Mouse (Mus musculus) hindbrain, postnatal 0 days (tissue): Measurements from ENCODE around the gene Tfap2c. TPM values are rescaled to one million over a fixed set of nuclear protein-coding genes. Genes with fewer than 3 reads are reported as not detected.

Experiments used
- ATAC-seq: fragments of 200-750 bp; cut with Nextera tagmentation; 2 replicates; pipeline ENCODE4 v1.8.0; 2017; ENCODE audit warnings: mild to moderate bottlenecking, moderate TSS enrichment, moderate library complexity
- DNase-seq: peaks from one replicate; pipeline ENCODE4 v3.0.0-alpha.2; 2015; ENCODE audit warnings: low spot score
- H3K27ac ChIP-seq: fragments of 300-500 bp; sonication (generic); 2 replicates; pipeline ENCODE4 v1.5.1; 2014; ENCODE audit warnings: mild to moderate bottlenecking
- H3K27me3 ChIP-seq: fragments of 300-500 bp; sonication (generic); 2 replicates; pipeline ENCODE4 v1.6.1; 2014; ENCODE audit warnings: low read length, mixed read lengths; ENCODE audit not compliant: insufficient read depth
- H3K36me3 ChIP-seq: fragments of 300-500 bp; sonication (generic); 2 replicates; pipeline ENCODE4 v1.6.1; 2014; ENCODE audit warnings: low read length, mixed read lengths; ENCODE audit not compliant: insufficient read depth
- H3K4me1 ChIP-seq: fragments of 300-500 bp; sonication (generic); 2 replicates; pipeline ENCODE4 v1.6.1; 2014; ENCODE audit warnings: antibody characterized with exemption, low read length, mixed read lengths; ENCODE audit not compliant: insufficient read depth
- H3K4me2 ChIP-seq: fragments of 300-500 bp; sonication (generic); 2 replicates; pipeline ENCODE4 v1.6.1; 2014; ENCODE audit warnings: low read depth, mild to moderate bottlenecking, low read length, moderate library complexity, mixed read lengths
- H3K4me3 ChIP-seq: fragments of 300-500 bp; sonication (generic); 2 replicates; pipeline ENCODE4 v1.5.1; 2014; ENCODE audit warnings: low read length
- H3K9ac ChIP-seq: fragments of 300-500 bp; sonication (generic); replicated peaks from 2 replicates; pipeline ENCODE4 v1.6.1; 2014; ENCODE audit warnings: mild to moderate bottlenecking, low read length, moderate library complexity, mixed read lengths
- H3K9me3 ChIP-seq: fragments of 300-500 bp; sonication (generic); 2 replicates; pipeline ENCODE4 v1.6.1; 2016; ENCODE audit warnings: low read length, mixed read lengths
- CTCF ChIP-seq: IDR thresholded peaks from 2 replicates; pipeline ENCODE4 v1.5.1; 2016; ENCODE audit warnings: antibody characterized with exemption, control low read depth, low read depth
- WGBS: fragments of 180-500 bp; shearing (Covaris S2); extraction: QIAGEN DNeasy Blood & Tissue Kit; methylation state at CpG from one replicate; pipeline ENCODE4 v1.1.7; 2014; 5-methylcytosine and 5-hydroxymethylcytosine counted together
- polyA plus RNA-seq: library from polyadenylated mRNA; unstranded; fragments of >200 nt; fragmentation: Nextera tagmentation; extraction: Ambion mirVana; gene quantifications from 2 replicates; pipeline ENCODE4 v1.2.1, GENCODE M21; 2015
- total RNA-seq: library from RNA; depleted of rRNA; stranded (reverse); fragments of >200 nt; gene quantifications from 2 replicates; pipeline ENCODE4 v1.2.3, GENCODE M21; 2014

Tfap2c gene
- total and polyA plus RNA-seq, 2 experiments from 2014 or later = 0.31 to 0.47 TPM

DNA sequence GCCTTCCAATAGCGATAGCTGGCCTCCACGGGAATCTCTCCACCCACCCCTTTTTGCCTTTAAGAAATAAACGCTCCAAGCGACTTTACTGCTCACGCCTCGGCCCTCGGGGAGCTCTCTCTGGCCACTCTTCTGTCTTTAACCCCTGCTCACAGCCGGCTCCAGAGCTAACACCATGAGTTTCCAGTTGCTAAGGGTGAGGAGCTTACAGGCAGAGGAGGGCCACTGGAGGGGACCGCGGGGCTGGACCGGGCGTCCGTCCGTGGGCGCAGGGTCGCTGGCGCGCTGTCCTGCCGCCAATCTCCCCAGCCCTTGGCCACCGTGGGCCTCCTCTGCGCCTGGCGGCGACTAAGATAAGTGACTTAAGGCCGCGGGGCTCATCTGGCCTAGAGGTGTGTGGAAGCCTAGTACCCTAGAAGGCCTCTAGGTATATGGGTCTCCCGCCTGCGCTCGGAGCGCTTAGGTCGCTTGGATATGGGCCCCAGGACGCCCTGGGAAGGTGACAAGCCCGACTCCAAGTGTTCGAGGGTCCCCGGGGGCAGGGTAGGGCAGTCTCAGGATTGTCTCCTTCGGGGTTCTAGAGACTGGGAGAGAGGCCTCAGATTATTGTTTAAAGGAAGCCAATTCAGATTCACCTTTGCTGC, 3.7 kb upstream of the Tfap2c start:
- Histone ChIP-seq H3K27ac (no peak overlapping the region), H3K4me3 (no peak overlapping the region), H3K4me1 (no peaks in the 10 kb centered on the region), H3K4me2 (no peak overlapping the region), H3K36me3 (no peaks in the 10 kb centered on the region), H3K9ac (no peak overlapping the region), H3K9me3 (no peaks in the 10 kb centered on the region), H3K27me3 (peaks cover 55% of the 10 kb centered on the region)
- TF ChIP-seq CTCF = no peak
- no peak for DNase-seq
- WGBS = 5% methylated on average over 35 of the region's 35 CpGs
- ATAC-seq = no peak

DNA sequence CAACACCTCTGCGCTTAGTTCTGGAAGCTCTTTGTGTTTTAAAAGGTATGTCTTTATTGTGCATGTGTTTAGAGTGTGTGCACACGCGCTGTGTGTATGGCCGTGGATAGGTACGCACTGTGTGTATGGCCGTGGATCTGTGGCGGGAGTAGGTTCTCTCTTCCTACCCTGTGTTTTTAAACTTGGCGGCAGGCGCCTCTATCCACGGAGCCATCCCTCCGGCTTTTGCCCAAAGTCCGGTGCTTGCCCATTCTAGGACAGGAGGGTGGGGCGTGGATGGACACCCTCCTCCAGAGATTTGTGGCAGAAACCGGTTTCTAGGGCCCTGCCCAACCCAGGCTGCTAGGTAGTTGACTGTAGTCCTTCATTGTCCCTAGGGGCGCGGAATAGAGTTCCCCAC, 2.8 kb upstream of the Tfap2c start:
- no peak overlapping the region for H3K27ac ChIP-seq
- ATAC-seq (no peak), DNase-seq (no peak)
- H3K9ac ChIP-seq = no peak overlapping the region
- whole genome bisulfite sequencing = 10% methylated on average over 16 of the region's 16 CpGs
- no peaks in the 10 kb centered on the region for H3K36me3 ChIP-seq
- peaks cover 60% of the 10 kb centered on the region for H3K27me3 ChIP-seq
- H3K4me2 ChIP-seq = no peak overlapping the region
- no peaks in the 10 kb centered on the region for H3K4me1 ChIP-seq
- no peak overlapping the region for H3K4me3 ChIP-seq
- TF ChIP-seq CTCF = no peak
- no peaks in the 10 kb centered on the region for H3K9me3 ChIP-seq

GRCm38 (mm10) chr2:172547116-172547515, 2.3 kb upstream of the Tfap2c start:
- no peak overlapping the region for H3K4me3 ChIP-seq
- WGBS = 1% methylated on average over 21 of the region's 21 CpGs
- DNase-seq (peak; percentile 48), ATAC-seq (no peak)
- no peak overlapping the region for H3K4me2 ChIP-seq
- no peak overlapping the region for H3K9ac ChIP-seq
- peak; percentile 61 for TF ChIP-seq CTCF
- no peaks in the 10 kb centered on the region for H3K36me3 ChIP-seq
- peaks cover 66% of the 10 kb centered on the region for H3K27me3 ChIP-seq
- H3K9me3 ChIP-seq = no peaks in the 10 kb centered on the region
- H3K4me1 ChIP-seq = no peaks in the 10 kb centered on the region
- H3K27ac ChIP-seq = no peak overlapping the region

DNA sequence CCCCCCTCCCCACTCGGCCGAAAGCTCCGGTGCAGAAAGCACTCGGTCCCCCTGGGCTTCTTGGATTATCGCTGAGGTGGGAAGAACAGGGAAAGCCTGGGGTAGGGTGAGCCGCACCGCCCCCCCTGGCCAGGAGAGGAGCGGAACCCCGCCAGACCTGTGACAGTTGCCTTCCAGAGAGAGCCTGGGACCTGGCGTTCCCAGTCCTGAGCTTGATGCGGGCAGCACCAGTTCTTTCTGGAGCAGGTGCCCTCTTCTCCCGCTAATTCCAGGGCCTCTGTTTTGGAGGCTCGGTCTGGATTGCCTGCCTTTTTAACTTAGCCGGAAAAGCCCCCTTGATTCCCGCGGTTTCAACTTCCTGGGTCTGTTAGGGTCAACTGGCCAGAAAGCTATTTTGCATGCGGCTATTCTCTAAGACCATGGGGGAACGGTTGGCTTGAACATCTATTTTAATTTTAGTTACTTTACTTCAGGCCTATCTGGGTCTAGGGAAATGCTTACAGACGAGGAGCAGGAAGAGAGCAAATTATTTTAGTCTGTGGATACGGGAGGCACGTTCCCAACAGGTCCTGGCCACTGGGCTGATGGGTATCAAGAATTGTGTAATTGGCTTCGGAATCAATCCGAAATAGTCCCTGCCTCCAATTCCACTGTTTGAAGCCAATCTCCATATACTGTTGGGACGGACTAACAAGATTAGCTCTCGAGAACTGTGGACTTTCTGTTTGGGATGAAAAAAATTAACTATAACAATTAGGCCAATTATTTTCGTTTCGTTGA, 1.4 kb upstream of the Tfap2c start:
- 3% methylated on average over 27 of the region's 27 CpGs for WGBS
- Histone ChIP-seq H3K9me3 (no peaks in the 10 kb centered on the region), H3K27ac (no peak overlapping the region), H3K4me3 (no peak overlapping the region), H3K36me3 (no peaks in the 10 kb centered on the region), H3K4me2 (no peak overlapping the region), H3K27me3 (peaks cover 74% of the 10 kb centered on the region), H3K9ac (no peak overlapping the region), H3K4me1 (no peaks in the 10 kb centered on the region)
- DNase-seq (no peak), ATAC-seq (no peak)
- TF ChIP-seq CTCF = no peak

DNA sequence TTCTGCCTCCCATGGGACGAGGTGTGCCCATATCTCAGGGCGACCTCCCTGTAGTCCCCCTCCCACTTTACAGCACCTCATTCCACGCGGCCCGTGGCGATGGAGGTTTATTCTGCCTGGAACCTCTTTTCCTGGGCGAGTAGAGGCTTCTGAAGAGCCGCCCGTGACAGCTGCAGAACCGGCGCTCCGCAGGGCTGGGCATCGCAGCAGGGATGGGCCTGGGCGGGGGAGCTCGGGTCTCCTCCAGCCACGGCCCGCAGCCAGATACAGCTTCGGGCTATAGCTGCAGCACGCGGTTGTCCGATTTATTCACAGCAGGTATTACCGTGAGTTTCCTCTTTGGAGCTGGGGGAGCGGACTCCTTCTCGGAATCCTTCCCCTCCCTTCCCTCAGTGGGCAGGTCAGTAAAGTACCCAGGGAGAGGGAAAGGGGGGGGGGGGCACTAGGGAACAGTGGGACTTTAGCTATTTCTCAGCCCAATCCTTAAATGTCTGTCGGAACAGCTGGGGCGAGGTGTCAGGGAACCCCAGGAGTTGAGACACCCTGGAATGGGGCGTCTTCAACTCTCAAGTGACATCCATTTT, 629 bp upstream of the Tfap2c start:
- no peak for TF ChIP-seq CTCF
- WGBS = 2% methylated on average over 27 of the region's 27 CpGs
- H3K4me2 ChIP-seq = no peak overlapping the region
- no peaks in the 10 kb centered on the region for H3K36me3 ChIP-seq
- peak; percentile 15 for DNase-seq
- H3K9me3 ChIP-seq = no peaks in the 10 kb centered on the region
- 0 out of 2 replicates have a peak overlapping the region, but pooled peaks have one; percentile 10 for H3K4me3 ChIP-seq
- no peaks in the 10 kb centered on the region for H3K4me1 ChIP-seq
- no peak overlapping the region for H3K9ac ChIP-seq
- ATAC-seq = no peak
- peaks cover 82% of the 10 kb centered on the region for H3K27me3 ChIP-seq
- no peak overlapping the region for H3K27ac ChIP-seq

DNA sequence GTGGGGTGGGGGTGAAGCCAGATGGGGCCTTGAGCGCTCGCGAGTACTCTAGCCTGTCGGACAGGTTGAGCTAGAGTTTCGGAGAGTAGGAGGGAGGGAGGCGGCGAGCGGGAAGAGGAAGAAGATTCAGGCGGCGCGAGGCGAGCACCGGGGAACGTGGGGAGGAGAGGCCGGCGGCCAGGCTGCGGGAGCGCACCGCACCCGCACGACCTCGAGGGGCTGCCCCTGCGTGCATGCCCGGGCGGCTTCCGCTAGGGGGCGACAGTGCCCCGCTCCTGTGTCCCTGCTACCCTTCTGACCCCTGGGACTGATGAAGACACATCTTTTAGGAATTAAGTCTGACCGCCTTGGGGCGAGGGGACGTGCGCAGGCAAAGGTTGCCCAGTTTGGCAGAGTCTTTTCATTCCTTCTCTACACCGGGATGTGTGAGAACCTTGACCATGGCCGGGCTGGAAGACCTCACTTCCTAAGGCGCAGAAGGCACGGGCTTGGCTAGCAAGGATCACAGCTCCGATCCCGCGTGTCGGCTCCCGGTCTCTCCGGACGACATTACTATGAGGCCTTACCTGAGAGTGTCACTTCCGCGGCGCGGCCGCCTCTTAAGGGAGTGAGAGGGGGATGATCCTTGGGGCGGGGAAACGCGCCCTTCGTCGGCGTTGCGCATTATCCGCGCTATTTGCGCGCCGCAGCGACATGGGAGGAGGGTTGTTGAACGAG, 1.1 kb downstream of the Tfap2c start:
- under 1% methylated on average over 60 of the region's 62 CpGs for WGBS
- no peaks in the 10 kb centered on the region for H3K9me3 ChIP-seq
- peak; percentile 69 for DNase-seq
- no peaks in the 10 kb centered on the region for H3K4me1 ChIP-seq
- no peaks in the 10 kb centered on the region for H3K36me3 ChIP-seq
- H3K27ac ChIP-seq = no peak overlapping the region
- no peak overlapping the region for H3K9ac ChIP-seq
- H3K27me3 ChIP-seq = peaks cover 79% of the 10 kb centered on the region
- ATAC-seq = peak; percentile 67
- H3K4me2 ChIP-seq = no peak overlapping the region
- TF ChIP-seq CTCF = peak; percentile 74
- no peak overlapping the region for H3K4me3 ChIP-seq
